Mouse (Mus musculus): Measurements from ENCODE around the gene Ntm. TPM values are rescaled to one million over a fixed set of nuclear protein-coding genes. Genes with fewer than 3 reads are reported as not detected.

Gene Ntm
- total RNA-seq, 2 experiments from 2014 or later, result 2.2 to 2.7 TPM

DNA sequence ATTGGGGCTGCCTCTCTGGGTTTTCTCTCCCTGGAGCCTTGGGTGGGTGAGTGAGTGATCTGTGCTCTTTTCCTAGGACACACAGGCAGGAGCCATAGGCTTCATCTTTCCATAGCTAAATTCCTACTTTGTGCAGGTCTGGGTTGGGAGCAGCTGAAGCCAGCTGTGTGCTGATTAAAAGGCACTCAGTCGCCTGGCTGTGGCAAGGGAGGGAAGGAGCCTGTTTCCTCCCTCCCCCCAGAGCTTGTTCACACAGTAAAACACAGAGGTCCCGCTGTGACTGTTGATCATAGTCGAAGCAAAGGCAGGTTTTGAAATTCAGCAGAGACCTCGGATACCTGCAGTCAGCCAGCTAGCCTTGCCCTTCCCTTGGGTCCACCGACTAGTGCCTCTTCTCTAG is 282.3 kb downstream of the Ntm start:
- DNase-seq (ENCODE audit: low spot score), result no peak
- intact Hi-C loops (cut with DNase I), result no loop called here

DNA sequence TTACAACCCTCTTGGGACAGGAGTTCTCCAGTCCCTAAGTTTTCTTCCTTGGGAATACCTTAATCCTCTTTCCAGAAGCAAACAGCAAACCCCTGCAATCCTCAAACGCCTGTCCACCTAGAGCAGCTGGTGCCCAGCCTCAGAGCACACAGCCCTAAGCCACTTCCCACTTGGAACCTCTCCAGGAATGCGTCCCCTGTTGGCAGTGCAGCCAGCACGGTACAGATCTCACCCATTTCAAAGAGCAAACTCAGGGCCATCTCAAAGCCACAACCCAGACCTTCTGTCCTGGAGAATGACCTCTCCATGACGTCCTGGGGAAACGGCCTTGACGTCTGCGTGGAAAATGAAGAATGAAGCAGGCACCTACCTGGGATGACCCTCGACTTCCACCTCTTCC is 289.0 kb downstream of the Ntm start:
- intact Hi-C loops (cut with DNase I), result no loop called here
- DNase-seq (ENCODE audit: low spot score), result no peak

DNA sequence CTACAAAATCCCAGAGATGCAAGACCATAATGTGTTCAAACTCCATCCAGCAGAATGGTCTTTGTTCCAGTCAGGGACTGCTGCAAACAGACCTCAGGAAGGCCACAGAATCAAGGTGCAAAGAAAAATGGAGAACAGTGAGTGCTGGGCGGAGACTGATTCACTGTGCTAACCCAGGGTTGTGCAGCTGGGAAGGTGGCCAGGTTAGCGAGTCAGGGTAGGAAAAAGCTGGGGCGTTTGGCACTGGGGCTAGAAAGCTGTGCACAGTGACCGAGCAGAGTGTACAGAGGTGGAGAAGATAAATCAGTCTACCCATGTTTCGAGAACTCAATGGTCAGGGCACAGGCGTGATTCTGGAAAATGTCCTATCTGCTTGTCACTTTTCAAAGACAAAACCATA is 291.1 kb downstream of the Ntm start:
- intact Hi-C loops (cut with DNase I), result no loop called here
- DNase-seq (ENCODE audit: low spot score), result no peak

DNA sequence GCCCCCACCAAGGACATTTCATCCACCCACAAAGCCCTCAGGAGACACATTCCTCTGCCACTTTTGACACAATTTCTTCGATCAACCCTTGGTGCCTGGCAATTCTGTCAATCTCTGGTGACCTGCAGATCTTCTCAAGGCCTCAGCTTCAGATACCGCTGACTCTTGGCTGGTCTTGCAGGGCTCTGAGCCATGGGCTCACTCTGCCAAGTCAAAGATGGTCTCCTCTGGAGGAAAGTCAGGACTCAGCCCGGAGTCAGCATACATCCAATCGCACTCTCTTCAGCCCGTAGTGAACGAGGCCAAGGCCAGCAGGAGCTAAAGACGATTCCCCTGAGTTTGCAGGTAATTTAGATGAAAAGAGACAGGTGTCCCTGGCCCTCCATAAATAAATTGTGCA is 299.7 kb downstream of the Ntm start:
- intact Hi-C loops (cut with DNase I), result loop anchor here (2.0 to 5.0 kb wide), 4 partner anchors 339 to 762 kb away; no protein-coding TSS in a partner anchor
- no peak for DNase-seq (ENCODE audit: low spot score)

DNA sequence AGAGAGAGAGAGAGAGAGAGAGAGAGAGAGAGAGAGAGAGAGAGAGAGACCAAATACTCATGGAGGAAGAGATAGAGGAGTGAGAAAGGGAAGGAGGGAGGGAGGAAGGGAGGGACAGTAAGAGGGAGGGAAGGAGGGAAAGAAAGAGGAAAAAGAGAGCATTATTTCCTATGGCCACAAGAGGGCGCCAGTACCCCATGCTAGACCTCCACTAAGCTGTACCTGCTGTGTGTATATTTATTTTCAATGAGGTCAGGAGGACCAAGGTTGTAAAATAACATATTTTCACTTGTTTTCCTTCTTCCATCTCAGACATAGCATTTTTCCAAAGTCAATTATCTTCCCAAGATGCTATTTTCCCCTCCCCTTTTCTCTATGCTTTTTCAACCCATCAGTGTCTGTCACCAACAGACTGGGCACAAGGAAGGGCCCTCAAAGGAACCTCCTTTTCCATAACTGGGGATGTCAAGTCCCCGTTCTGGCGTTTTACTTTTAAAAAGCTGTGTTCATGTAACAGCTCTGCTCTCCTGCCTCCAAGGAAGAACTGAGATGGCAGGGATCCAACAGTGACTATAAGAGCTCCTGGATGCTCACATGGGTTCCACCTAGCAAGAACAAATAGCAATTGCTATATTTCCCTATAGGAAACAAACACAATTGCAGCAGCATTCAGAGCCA is 301.3 kb downstream of the Ntm start:
- DNase-seq (ENCODE audit: low spot score), result no peak
- intact Hi-C loops (cut with DNase I), result loop anchor here (1.0 to 5.0 kb wide), 6 partner anchors 341 to 763 kb away; no protein-coding TSS in a partner anchor

DNA sequence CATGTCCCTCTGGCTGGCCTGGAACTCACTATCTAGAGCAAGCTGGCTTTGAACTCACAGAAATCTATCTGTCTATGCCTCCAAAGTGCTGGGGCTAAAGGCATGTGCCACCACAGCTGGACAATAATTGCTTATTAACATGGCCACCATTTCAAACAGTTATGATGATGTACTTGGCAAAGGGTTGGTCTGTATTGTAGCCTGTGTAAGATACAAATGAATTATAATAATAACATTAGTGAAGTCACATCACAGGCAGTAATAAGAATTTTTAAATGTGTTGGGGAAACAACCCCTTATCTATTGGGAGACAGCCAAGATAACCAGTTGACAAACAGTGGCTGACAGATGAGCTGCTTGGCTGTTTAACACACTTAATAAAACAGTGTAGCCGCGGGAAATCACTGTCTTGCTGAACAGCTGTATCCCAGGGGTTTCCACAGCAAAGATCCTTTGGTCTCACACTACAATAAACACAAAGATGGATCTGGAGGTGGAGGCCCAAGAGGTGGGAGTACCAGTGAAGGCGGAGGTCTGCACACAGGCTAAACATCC is 302.8 kb downstream of the Ntm start:
- intact Hi-C loops (cut with DNase I), result loop anchor here (2.0 to 5.0 kb wide), 4 partner anchors 342 to 657 kb away; no protein-coding TSS in a partner anchor
- DNase-seq (ENCODE audit: low spot score), result no peak

DNA sequence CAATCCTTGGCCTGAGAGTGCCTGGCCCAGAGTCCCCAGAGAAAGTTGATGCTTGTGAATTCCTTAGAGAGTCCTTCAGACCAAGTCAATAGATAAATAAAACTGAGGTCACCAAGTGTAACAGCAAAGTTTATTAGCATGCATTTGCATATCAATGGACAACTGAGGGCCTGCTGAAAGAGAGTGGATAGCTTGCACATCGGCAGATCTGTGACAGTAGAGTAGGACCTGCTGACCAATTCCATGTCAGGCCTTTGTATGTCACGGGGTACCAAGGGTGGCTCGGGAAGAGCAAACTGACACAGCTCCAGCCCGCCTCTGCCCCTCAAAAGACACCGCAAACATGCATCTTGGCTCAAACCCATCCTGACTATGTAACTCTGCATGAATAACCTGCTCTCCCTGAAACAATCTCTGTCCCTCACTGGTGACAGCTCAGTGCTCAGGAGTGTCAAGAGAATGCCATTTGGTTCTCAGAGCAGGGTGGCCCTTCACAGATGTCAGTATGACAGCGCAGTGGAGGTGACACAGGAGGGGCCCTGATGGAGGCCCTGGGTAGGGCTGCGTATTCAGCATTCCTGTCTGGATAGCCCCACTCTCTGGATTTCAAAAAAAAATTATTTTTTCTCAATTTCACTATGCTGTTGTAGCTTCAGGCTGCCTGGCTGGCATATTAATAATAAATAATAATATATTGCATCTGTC is 305.0 kb downstream of the Ntm start:
- intact Hi-C loops (cut with DNase I), result no loop called here
- no peak for DNase-seq (ENCODE audit: low spot score)

DNA sequence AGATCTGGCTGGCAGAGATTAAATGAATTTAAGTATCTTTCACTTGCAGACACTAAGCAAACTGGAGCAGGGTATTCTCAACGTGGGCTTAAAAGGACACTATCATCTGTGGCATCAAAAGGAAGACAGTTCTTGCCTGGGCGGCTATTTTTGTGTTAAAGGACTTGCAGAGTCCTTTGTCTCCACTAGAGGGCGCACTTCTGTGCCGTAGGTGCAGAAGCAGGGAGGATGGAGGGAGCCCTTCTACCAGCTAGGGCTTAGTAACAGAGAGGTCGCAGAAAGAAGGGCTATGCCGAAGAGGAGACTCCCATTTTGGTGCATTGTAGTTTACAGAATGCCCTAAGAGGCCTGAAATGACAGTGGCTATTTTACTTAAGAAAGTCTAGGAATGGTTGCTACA is 308.1 kb downstream of the Ntm start:
- intact Hi-C loops (cut with DNase I), result no loop called here
- no peak for DNase-seq (ENCODE audit: low spot score)

DNA sequence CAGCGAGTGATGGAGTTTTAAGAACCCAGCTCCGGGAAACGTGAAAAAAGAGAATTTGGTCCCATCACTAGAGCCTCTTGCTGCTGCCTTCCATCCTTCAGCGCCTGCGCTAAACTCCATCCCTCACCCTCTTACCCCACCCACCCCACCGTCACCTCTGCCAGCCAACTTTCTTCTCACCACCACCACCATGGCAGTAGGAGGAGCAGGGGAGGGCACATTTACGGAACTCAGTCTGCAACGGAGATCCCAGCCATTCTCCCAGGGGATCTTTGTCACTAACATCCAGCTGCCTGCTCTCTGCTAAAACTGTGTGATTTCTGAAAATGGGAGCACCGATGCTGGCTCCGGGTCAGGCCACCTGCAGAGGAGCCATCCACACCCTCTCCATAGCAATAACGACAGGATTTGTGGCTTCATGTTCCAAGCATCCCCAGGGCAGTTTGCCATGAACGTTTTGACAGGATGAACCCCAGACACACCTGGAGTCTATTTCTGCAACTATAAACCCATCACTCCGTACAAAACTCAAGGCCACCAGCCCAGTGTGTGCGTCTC is 309.2 kb downstream of the Ntm start:
- DNase-seq (ENCODE audit: low spot score), result no peak
- intact Hi-C loops (cut with DNase I), result no loop called here

DNA sequence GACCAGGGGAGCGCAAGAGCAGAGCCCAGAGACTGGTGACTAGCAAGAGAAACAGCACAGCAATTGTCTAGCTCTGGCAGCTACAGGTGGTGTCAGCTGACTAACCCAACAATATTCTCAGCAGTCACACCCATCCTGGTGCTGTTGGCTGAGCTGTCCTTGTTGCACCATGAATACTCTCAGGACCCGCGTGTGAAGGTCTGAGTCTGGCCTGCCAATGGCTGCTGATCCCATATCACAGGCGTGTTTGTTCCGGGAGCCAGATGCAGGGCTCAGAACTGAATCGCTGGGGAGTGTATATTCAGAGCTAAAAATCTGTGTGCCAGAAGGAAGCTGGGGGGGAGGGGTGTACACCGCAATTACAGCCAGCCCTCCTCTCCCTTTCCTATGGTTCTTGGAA is 310.1 kb downstream of the Ntm start:
- no peak for DNase-seq (ENCODE audit: low spot score)
- intact Hi-C loops (cut with DNase I), result no loop called here

DNA sequence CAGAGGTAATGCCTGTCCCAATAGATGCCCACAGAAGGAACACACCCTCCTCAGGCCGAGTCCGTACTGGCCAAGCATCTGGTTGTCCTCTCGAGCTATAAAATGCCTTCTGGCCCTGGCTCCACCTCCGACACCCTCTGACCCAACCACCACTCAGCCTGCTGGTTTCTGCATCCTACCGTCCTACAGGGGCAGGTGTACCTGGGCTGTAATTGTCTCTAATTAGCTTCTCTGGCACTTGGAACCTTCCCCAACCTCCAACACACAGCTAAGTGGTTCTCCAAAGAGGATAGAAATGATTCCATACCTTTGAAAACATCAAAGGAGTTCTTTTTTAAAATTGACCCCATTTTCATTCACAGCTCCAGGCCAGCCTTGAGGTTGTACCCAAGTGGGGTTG is 311.1 kb downstream of the Ntm start:
- intact Hi-C loops (cut with DNase I), result no loop called here
- DNase-seq (ENCODE audit: low spot score), result no peak

DNA sequence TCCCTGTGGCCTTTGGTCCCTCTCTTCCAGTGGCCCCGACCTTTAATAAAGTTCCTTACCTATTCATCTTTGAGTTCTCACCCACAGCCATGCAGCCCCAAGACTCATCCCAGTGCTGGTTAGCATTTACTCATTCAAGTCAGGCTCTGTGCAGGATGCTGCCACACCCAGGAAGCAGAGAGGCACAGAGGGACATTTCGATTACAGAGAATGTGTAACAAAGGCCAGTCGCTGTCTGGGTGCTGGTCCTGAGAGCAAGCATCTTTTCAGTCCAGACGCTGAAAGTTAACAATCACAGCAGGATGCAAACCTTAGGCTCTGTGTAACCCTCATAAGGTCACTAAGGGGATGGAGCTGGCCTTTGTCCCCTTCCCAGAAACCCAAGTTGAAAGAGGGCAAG is 311.7 kb downstream of the Ntm start:
- intact Hi-C loops (cut with DNase I), result no loop called here
- no peak for DNase-seq (ENCODE audit: low spot score)

DNA sequence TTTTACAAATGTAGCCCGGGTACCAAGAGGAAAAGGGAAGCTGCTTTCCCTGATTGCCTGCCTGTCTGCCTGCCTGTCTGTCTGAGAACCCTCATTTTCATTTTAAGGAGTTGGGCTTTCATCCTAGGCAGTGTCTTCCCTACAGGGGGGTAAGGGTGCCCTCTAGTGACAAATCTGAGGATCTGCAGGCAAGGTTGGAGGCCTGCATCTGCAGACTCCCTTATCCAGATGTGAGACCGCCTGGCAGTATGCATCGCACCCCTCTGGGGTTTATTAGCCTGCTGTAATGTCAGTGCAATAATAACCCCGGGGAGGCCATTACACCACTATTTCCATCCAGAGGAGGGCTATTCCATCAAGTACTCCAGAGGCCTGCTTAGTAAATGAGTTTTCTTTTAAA is 312.3 kb downstream of the Ntm start:
- intact Hi-C loops (cut with DNase I), result no loop called here
- DNase-seq (ENCODE audit: low spot score), result no peak

DNA sequence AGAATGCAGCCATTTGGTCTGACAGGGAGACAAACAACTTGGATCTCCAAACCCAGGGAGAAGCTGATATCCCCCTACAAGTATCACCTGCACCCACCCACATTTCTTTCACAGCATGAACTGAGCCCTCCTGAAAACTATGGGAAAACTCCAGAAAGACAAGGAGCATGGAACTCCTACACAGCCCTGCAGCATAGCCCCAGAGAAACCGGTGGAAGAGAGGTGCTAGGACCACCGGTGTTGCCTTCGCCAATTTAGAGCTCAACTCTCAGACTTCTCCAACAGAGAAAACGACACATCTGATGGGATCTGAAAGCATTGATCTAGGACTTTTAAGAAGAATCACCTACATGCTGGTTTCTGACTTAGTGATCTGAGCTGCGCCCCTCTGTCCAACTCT is 312.7 kb downstream of the Ntm start:
- DNase-seq (ENCODE audit: low spot score), result no peak
- intact Hi-C loops (cut with DNase I), result no loop called here

DNA sequence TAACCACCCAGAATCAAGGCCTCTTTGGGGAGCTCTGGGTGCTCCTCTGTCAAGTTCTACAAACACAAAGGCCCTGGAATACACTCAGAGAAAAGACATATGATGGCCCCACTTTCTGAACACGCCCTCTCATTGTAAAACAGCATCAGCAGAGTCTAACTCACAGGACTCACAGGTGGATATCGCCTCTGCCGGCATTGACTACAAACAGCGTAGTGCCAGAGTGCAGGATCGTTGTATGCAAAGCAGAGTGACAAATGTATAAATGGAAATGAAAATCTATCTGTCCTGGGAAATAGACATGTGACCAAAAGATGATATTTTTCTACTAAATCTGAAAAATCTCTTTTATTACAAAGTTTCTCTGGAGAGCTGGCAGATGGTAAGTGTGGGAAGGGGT is 314.7 kb downstream of the Ntm start:
- intact Hi-C loops (cut with DNase I), result no loop called here
- DNase-seq (ENCODE audit: low spot score), result no peak

DNA sequence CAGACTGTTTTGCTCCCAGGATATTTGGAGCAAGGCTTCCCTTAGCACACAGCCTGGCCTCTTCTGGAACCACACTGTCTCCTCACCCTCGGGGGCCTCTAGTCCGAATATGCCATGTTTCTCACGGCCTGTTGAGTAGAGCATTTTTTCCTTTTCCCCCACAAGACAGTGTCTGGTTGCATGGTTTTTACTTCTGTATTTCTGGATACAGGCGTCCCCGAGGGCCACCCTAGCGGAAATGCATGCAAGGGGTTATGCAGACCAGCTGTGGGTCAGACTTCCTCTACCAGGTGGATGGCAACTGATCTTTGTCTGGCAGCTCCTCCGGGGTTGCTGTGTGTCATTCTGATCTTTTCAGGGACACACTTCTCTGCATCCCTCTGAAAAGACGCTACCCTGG is 315.2 kb downstream of the Ntm start:
- intact Hi-C loops (cut with DNase I), result no loop called here

DNA sequence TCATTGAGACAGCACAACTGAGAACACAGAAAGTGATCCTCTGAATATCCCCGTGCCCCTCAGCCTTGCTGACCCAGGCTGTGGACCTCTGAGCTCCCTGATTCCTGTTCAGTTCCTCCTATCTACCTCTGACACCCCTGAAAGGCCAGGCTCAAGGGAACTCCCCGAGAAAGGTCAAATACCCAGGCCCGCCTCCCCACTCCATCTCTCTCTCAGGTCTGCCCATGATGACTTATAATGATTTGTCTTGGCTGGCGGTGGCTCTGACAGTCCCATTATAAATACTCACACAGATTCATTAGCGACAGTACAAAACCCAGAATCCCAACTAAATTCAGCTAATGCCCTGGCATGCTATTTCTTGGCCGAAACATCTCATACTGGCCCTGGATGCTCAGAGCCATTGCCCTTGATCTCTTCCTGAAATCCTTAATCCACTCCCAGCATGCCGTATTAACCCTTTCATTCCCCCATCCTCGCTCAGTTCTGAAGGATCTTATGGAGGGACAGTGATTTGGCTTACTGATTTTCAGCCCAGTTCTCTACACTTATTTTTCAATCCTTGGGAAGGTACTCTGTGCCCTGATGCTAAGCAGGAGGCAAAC is 317.0 kb downstream of the Ntm start:
- no peak for DNase-seq (ENCODE audit: low spot score)
- intact Hi-C loops (cut with DNase I), result no loop called here

More for the DNA sequence above, 315.2 kb downstream of the Ntm start:
- DNase-seq (ENCODE audit: low spot score), result no peak

DNA sequence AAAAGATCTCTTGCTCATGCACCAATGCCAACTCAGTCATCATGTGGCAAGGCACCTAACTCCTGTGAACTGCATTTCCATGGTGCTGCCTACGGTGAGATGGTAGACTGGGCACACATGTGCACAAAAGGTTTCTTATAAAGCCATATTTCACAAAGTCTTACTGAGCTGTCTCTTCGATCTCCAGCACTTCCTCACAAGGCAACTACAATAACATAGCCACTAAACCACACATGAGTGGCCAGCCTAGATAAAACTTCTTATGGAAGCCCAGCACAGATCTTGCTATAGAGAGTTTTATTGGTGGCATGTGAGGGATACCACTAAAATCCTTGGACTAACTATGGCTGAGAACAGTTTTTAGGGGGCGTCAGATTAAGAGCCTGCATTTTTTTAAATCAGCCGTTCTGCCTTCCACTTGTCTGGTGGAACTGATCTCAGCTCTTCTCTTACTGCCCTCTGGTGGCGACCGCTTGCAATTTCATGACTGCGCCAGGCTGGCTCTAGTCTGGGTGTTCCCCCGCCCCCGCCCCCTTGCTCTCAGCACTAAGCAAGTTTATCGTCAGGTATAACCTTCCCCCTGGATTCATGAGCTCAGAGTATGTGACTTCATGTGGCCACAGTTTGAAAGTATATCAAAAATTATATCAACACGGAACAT is 319.8 kb downstream of the Ntm start:
- no peak for DNase-seq (ENCODE audit: low spot score)
- intact Hi-C loops (cut with DNase I), result loop anchor here (2.0 to 5.0 kb wide), 3 partner anchors 186 to 1382 kb away; no protein-coding TSS in a partner anchor

DNA sequence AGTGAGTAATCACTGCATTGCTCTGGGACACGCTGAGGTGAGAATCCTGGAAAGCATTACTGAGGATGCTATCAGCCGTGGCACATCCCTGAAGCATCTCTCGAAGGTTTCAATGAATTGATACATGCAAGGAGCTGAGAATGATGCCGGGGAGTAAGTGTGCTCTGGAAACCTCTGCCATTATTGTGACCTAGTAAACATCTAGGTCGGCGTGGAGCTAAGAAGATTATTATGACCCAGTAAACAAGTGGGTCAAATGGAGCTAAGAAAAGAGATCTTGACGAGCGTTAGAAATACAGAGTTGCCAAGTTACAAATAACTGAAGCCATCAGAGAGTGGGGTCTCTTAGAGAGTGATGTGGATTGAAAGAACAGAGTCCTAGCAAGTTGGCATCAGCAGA is 325.6 kb downstream of the Ntm start:
- no peak for DNase-seq (ENCODE audit: low spot score)
- intact Hi-C loops (cut with DNase I), result no loop called here

DNA sequence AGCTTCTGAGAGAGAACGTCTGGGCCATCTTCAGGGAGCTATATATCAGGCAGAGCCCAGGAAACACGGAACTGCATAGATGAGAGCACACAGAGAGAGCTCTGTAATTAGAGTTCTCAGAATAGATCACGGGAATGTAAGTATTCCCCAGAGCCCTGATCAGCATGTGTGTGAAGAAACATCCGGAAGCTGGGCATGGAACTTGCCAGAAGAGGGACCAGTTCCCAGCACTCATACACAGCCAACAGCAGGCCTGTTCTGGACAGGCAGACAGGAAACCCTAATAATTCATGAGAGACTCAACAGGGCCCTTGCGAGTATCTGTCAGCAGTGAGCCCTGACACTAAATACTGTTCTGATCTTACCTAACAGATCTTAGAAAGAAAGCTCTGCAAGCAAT is 345.8 kb downstream of the Ntm start:
- intact Hi-C loops (cut with DNase I), result no loop called here
- DNase-seq (ENCODE audit: low spot score), result no peak
